Mouse (Mus musculus): Measurements from ENCODE around the gene Slc26a9. TPM values are rescaled to one million over a fixed set of nuclear protein-coding genes. Genes with fewer than 3 reads are reported as not detected.

Slc26a9 gene
- polyA plus RNA-seq (2012; rRNA removed): 1.8 TPM in 1 of 2 replicates, not detected in the other

- no peaks in the 10 kb centered on the region for H3K27me3 ChIP-seq (ENCODE audit: control insufficient read depth, insufficient read depth, low read length)
- no peak within 1 kb of the TSS for H3K27ac ChIP-seq (ENCODE audit: insufficient read depth, low read depth, low read length)
- WGBS: 27% methylated on average over 10 of the region's 10 CpGs
- H3K4me3 ChIP-seq (ENCODE audit: low read depth, low read length): no peak within 1 kb of the TSS
- TF ChIP-seq CTCF (IDR thresholded peaks at IDR 0.05; ENCODE audit: extremely low read depth, insufficient read length, insufficient replicate concordance, low read depth, low read length) (no peak), POLR2A (IDR thresholded peaks at IDR 0.05; ENCODE audit: low read depth, low read length) (no peak)
- H3K4me1 ChIP-seq (ENCODE audit: control insufficient read depth, insufficient read depth, insufficient read length, low read length): no peaks in the 10 kb centered on the region
- no peaks in the 10 kb centered on the region for H3K36me3 ChIP-seq (ENCODE audit: control insufficient read depth, insufficient read depth, low read length)
These were observed at the start of gene Slc26a9 for GRCm38 (mm10) chr1:131743868-131744464. Gene Slc26a9 (plus strand): TSS chr1:131744022.

- Histone ChIP-seq H3K36me3 (ENCODE audit: control insufficient read depth, insufficient read depth, low read length) (no peaks in the 10 kb centered on the region), H3K27ac (ENCODE audit: insufficient read depth, low read depth, low read length) (no peak overlapping the region), H3K4me1 (ENCODE audit: control insufficient read depth, insufficient read depth, insufficient read length, low read length) (0 out of 2 replicates have a peak, but pooled peaks cover 3% of the 10 kb centered on the region), H3K27me3 (ENCODE audit: control insufficient read depth, insufficient read depth, low read length) (no peaks in the 10 kb centered on the region), H3K4me3 (ENCODE audit: low read depth, low read length) (no peak overlapping the region)
- TF ChIP-seq POLR2A (IDR thresholded peaks at IDR 0.05; ENCODE audit: low read depth, low read length) (no peak), CTCF (IDR thresholded peaks at IDR 0.05; ENCODE audit: extremely low read depth, insufficient read length, insufficient replicate concordance, low read depth, low read length) (no peak)
- 42% methylated on average over 2 of the region's 2 CpGs for WGBS
These were observed 48.5 kb upstream of the Slc26a9 start for GRCm38 (mm10) chr1:131695308-131695707.

GRCm38 (mm10) chr1:131696325-131696724 lies 47.5 kb upstream of the Slc26a9 start:
- WGBS: 53% methylated on average over 4 of the region's 4 CpGs
- Histone ChIP-seq H3K36me3 (ENCODE audit: control insufficient read depth, insufficient read depth, low read length) (no peaks in the 10 kb centered on the region), H3K4me3 (ENCODE audit: low read depth, low read length) (no peak overlapping the region), H3K27ac (ENCODE audit: insufficient read depth, low read depth, low read length) (no peak overlapping the region), H3K4me1 (ENCODE audit: control insufficient read depth, insufficient read depth, insufficient read length, low read length) (0 out of 2 replicates have a peak, but pooled peaks cover under 1% of the 10 kb centered on the region), H3K27me3 (ENCODE audit: control insufficient read depth, insufficient read depth, low read length) (no peaks in the 10 kb centered on the region)
- no peak for TF ChIP-seq POLR2A (IDR thresholded peaks at IDR 0.05; ENCODE audit: low read depth, low read length)
- TF ChIP-seq CTCF (IDR thresholded peaks at IDR 0.05; ENCODE audit: extremely low read depth, insufficient read length, insufficient replicate concordance, low read depth, low read length): no peak

- 80% methylated on average over 3 of the region's 3 CpGs for WGBS
- no peaks in the 10 kb centered on the region for H3K4me1 ChIP-seq (ENCODE audit: control insufficient read depth, insufficient read depth, insufficient read length, low read length)
- no peak overlapping the region for H3K27ac ChIP-seq (ENCODE audit: insufficient read depth, low read depth, low read length)
- no peaks in the 10 kb centered on the region for H3K36me3 ChIP-seq (ENCODE audit: control insufficient read depth, insufficient read depth, low read length)
- no peak for TF ChIP-seq CTCF (IDR thresholded peaks at IDR 0.05; ENCODE audit: extremely low read depth, insufficient read length, insufficient replicate concordance, low read depth, low read length)
- H3K27me3 ChIP-seq (ENCODE audit: control insufficient read depth, insufficient read depth, low read length): no peaks in the 10 kb centered on the region
- H3K4me3 ChIP-seq (ENCODE audit: low read depth, low read length): no peak overlapping the region
These were observed 45.1 kb upstream of the Slc26a9 start for GRCm38 (mm10) chr1:131698770-131699169.

GRCm38 (mm10) chr1:131699642-131700041 lies 44.2 kb upstream of the Slc26a9 start:
- no peak for TF ChIP-seq CTCF (IDR thresholded peaks at IDR 0.05; ENCODE audit: extremely low read depth, insufficient read length, insufficient replicate concordance, low read depth, low read length)
- TF ChIP-seq POLR2A (IDR thresholded peaks at IDR 0.05; ENCODE audit: low read depth, low read length): no peak
- Histone ChIP-seq H3K27me3 (ENCODE audit: control insufficient read depth, insufficient read depth, low read length) (no peaks in the 10 kb centered on the region), H3K4me1 (ENCODE audit: control insufficient read depth, insufficient read depth, insufficient read length, low read length) (no peaks in the 10 kb centered on the region), H3K27ac (ENCODE audit: insufficient read depth, low read depth, low read length) (no peak overlapping the region), H3K4me3 (ENCODE audit: low read depth, low read length) (no peak overlapping the region), H3K36me3 (ENCODE audit: control insufficient read depth, insufficient read depth, low read length) (no peaks in the 10 kb centered on the region)
- WGBS: 58% methylated on average over 4 of the region's 4 CpGs

GRCm38 (mm10) chr1:131700447-131700846 lies 43.4 kb upstream of the Slc26a9 start:
- no peak overlapping the region for H3K4me3 ChIP-seq (ENCODE audit: low read depth, low read length)
- no peaks in the 10 kb centered on the region for H3K27me3 ChIP-seq (ENCODE audit: control insufficient read depth, insufficient read depth, low read length)
- TF ChIP-seq CTCF (IDR thresholded peaks at IDR 0.05; ENCODE audit: extremely low read depth, insufficient read length, insufficient replicate concordance, low read depth, low read length) (no peak), POLR2A (IDR thresholded peaks at IDR 0.05; ENCODE audit: low read depth, low read length) (no peak)
- H3K4me1 ChIP-seq (ENCODE audit: control insufficient read depth, insufficient read depth, insufficient read length, low read length): no peaks in the 10 kb centered on the region
- no peak overlapping the region for H3K27ac ChIP-seq (ENCODE audit: insufficient read depth, low read depth, low read length)
- 64% methylated on average over 5 of the region's 5 CpGs for WGBS
- H3K36me3 ChIP-seq (ENCODE audit: control insufficient read depth, insufficient read depth, low read length): no peaks in the 10 kb centered on the region

GRCm38 (mm10) chr1:131701391-131701790 lies 42.4 kb upstream of the Slc26a9 start:
- Histone ChIP-seq H3K36me3 (ENCODE audit: control insufficient read depth, insufficient read depth, low read length) (no peaks in the 10 kb centered on the region), H3K4me3 (ENCODE audit: low read depth, low read length) (no peak overlapping the region), H3K27me3 (ENCODE audit: control insufficient read depth, insufficient read depth, low read length) (no peaks in the 10 kb centered on the region), H3K4me1 (ENCODE audit: control insufficient read depth, insufficient read depth, insufficient read length, low read length) (no peaks in the 10 kb centered on the region), H3K27ac (ENCODE audit: insufficient read depth, low read depth, low read length) (no peak overlapping the region)
- 85% methylated on average over 5 of the region's 5 CpGs for WGBS
- no peak for TF ChIP-seq CTCF (IDR thresholded peaks at IDR 0.05; ENCODE audit: extremely low read depth, insufficient read length, insufficient replicate concordance, low read depth, low read length)
- TF ChIP-seq POLR2A (IDR thresholded peaks at IDR 0.05; ENCODE audit: low read depth, low read length): no peak
